Mouse (Mus musculus) liver, adult 2 months (tissue): ENCODE measurements around the gene Gm43738. TPM values are rescaled to one million over a fixed set of nuclear protein-coding genes. Genes with fewer than 3 reads are reported as not detected.
"Not testable (repeated sequence)": the region's sequence is repeated elsewhere in the genome, so short reads cannot be mapped to it uniquely, and the experiment has no call there.

Experiments used
- DNase-seq: peaks from one replicate; pipeline ENCODE4 v3.0.0-alpha.2; 2011; ENCODE audit warnings: low read depth, low spot score; ENCODE audit errors: extremely low read depth
- H3K27ac ChIP-seq: fragments of 200-500 bp; replicated peaks from 2 replicates; pipeline ENCODE4 v1.5.1; 2012; ENCODE audit warnings: low read depth, mild to moderate bottlenecking, control low read depth, inconsistent platforms, low read length; ENCODE audit not compliant: insufficient read depth
- H3K27me3 ChIP-seq: fragments of 200-500 bp; 2 replicates; pipeline ENCODE4 v1.6.1; 2012; ENCODE audit warnings: mild to moderate bottlenecking, moderate library complexity, low read length, inconsistent platforms; ENCODE audit not compliant: control insufficient read depth, insufficient read depth
- H3K36me3 ChIP-seq: fragments of 200-500 bp; 2 replicates; pipeline ENCODE4 v1.6.1; 2012; ENCODE audit warnings: low read length, inconsistent platforms; ENCODE audit not compliant: control insufficient read depth, insufficient read depth
- H3K4me1 ChIP-seq: fragments of 200-500 bp; 2 replicates; pipeline ENCODE4 v1.6.1; 2011; ENCODE audit warnings: low read length; ENCODE audit not compliant: control insufficient read depth, insufficient read depth
- H3K4me3 ChIP-seq: fragments of 200-500 bp; 2 replicates; pipeline ENCODE4 v1.5.1; 2011; ENCODE audit warnings: low read depth, mild to moderate bottlenecking, control low read depth, low read length, moderate library complexity; ENCODE audit not compliant: insufficient read depth
- H3K79me2 ChIP-seq: fragments of 200-500 bp; 2 replicates; pipeline ENCODE4 v1.6.1; 2012; ENCODE audit warnings: inconsistent platforms, mild to moderate bottlenecking, low read length, moderate library complexity; ENCODE audit not compliant: control insufficient read depth, insufficient read depth
- H3K9ac ChIP-seq: fragments of 200-500 bp; 2 replicates; pipeline ENCODE4 v1.6.1; 2012; ENCODE audit warnings: low read depth, mild to moderate bottlenecking, control low read depth, inconsistent platforms, low read length
- CTCF ChIP-seq: fragments of 200-500 bp; IDR thresholded peaks from 2 replicates; pipeline ENCODE4 v1.5.1; 2011; ENCODE audit warnings: low read depth, low read length, control low read depth
- POLR2A ChIP-seq: fragments of 200-500 bp; IDR thresholded peaks from 2 replicates; pipeline ENCODE4 v1.6.1; 2011; ENCODE audit warnings: low read length, control low read depth; ENCODE audit not compliant: insufficient read depth; ENCODE audit errors: extremely low read depth
- whole genome bisulfite sequencing: fragments of 180-500 bp; shearing (Covaris S2); methylation state at CpG from one replicate; pipeline ENCODE4 v1.1.7; 2018; 5-methylcytosine and 5-hydroxymethylcytosine counted together
- polyA plus RNA-seq: library from polyadenylated mRNA; depleted of rRNA; stranded (reverse); fragments of >200 nt; gene quantifications from 2 replicates; pipeline ENCODE4 v1.2.3, GENCODE M21; 2012
- total RNA-seq: library from RNA; depleted of rRNA; stranded (reverse); fragments of >200 nt; gene quantifications from 2 replicates; pipeline ENCODE4 v1.2.3, GENCODE M21; 2014

The Gm43738 gene
- total and polyA plus RNA-seq, 2 experiments, result 0.05 TPM; not detected in 1

DNA sequence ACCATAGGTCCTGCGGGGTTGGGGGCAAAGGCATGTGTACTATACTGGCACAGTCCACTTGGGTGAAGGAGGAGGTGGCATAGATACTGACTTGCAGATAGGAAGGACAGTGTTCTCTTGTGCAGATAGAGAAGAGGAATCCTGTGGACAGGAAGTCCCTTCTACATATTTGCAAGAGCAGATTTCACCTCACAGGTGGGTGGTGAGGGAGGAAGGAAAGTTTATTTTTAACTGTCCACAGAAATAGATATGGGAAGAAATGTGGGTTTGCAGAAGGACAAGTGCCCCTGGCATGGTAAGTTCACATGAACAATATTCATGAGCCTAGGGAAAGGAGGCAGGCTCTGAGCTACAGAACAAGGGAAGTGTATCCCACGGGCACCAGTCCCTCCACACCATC, 16.8 kb downstream of the Gm43738 start:
- 82% methylated on average over 2 of the region's 2 CpGs for WGBS
- Histone ChIP-seq H3K4me1 (peaks cover 6% of the 10 kb centered on the region), H3K9ac (no peak overlapping the region), H3K4me3 (no peak overlapping the region), H3K27ac (no peak overlapping the region), H3K27me3 (no peaks in the 10 kb centered on the region), H3K79me2 (no peaks in the 10 kb centered on the region), H3K36me3 (peaks cover 6% of the 10 kb centered on the region; the same call in 1 of the 2 replicates)
- DNase-seq, result no peak
- TF ChIP-seq POLR2A (no peak), CTCF (no peak)

DNA sequence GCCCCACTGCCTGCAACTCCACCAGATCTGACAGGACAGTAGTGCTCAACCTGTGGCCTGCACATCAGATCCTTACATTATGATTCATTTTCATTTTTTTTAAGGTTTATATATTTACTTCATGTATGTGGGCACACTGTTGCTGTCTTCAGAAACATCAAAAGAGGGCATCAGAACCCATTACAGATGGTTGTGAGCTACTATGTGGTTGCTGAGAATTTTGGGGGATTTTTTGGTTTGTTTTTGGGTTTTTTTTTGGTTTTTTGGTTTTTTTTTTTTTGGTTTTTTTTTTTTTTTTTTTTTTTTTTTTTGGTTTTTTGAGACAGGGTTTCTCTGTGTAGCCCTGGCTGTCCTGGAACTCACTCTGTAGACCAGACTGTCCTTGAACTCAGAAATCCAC, 18.6 kb downstream of the Gm43738 start:
- H3K27me3 ChIP-seq, DNase-seq, H3K4me3 ChIP-seq, H3K4me1 ChIP-seq, H3K9ac ChIP-seq, H3K27ac ChIP-seq, H3K79me2 ChIP-seq: not testable (repeated sequence)
- peaks cover 14% of the 10 kb centered on the region for H3K36me3 ChIP-seq

DNA sequence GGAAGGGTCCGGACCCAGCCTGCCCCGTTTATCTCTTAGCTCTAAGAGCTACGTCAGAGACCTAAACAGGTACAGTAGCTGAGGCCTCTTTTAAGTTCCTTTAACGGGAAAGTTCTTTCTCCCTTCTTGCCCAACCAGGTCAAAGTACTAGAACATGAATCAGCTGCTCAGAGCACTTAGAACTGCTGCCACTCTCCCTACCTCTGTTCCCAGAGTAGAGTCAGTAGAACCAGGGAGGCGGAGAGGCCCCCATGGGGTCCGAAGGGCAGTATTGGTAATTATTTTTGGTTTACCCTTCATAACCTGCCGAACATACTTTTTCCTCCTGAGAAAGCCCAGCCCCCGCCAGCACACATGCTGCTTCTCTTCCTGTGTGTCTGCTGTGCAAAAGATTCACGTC, 23.5 kb downstream of the Gm43738 start:
- peak; percentile 30 for DNase-seq
- TF ChIP-seq CTCF, result no peak
- no peak for TF ChIP-seq POLR2A
- no peak overlapping the region for H3K9ac ChIP-seq
- 80% methylated on average over 9 of the region's 9 CpGs for WGBS
- no peaks in the 10 kb centered on the region for H3K79me2 ChIP-seq
- H3K27ac ChIP-seq, result no peak overlapping the region
- H3K27me3 ChIP-seq, result no peaks in the 10 kb centered on the region
- peaks cover 54% of the 10 kb centered on the region for H3K36me3 ChIP-seq
- no peaks in the 10 kb centered on the region for H3K4me1 ChIP-seq
- H3K4me3 ChIP-seq, result no peak overlapping the region

DNA sequence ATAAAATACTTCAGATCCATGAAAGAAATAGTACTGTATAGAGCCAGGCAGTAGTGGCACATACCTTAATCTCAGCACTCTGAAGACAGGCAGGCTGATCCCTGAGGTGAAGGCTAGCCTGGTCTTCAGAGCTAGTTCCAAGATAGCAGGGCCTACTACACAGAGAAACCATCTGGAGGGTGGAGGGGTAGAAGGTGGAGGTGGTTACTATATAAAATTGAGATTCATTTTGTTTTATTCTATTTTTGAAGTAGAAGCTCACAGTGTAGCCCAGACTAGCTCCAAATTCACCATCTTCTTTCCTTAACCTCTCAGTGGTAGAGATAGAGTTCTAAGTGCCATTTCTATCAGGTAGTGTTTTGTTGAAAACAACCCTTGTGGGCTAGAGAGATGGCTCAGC, 33.6 kb downstream of the Gm43738 start:
- H3K4me1 ChIP-seq, result no peaks in the 10 kb centered on the region
- H3K79me2 ChIP-seq, result no peaks in the 10 kb centered on the region
- H3K27ac ChIP-seq, result no peak overlapping the region
- TF ChIP-seq CTCF (no peak), POLR2A (no peak)
- peaks cover 72% of the 10 kb centered on the region for H3K36me3 ChIP-seq
- no peaks in the 10 kb centered on the region for H3K27me3 ChIP-seq
- no peak overlapping the region for H3K9ac ChIP-seq
- no peak for DNase-seq
- H3K4me3 ChIP-seq, result no peak overlapping the region

DNA sequence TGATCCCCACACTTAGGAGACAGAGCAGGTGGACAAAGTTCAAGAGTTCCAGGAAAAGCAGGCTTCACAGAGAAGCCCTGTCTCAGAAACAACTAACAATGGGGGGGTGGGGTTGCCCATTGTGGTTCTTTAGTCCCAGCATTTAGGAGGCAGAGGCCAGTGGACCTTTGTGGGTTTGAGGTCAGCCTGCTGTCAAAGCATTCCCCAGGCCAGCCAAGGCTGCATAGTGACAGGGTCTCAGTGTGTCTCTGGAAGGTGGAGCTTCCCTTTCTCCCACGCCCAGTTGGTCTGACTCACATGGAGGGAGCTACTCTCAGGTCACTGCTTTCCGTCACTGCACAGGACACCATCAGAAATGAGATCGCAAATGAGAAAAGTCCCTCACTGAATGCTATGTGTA, 39.2 kb downstream of the Gm43738 start:
- TF ChIP-seq CTCF (no peak), POLR2A (no peak)
- Histone ChIP-seq H3K27ac (no peak overlapping the region), H3K4me3 (no peak overlapping the region), H3K27me3 (no peaks in the 10 kb centered on the region), H3K79me2 (no peaks in the 10 kb centered on the region), H3K9ac (no peak overlapping the region), H3K36me3 (peaks cover 64% of the 10 kb centered on the region), H3K4me1 (no peaks in the 10 kb centered on the region)
- 97% methylated on average over 3 of the region's 3 CpGs for WGBS
- DNase-seq, result no peak

DNA sequence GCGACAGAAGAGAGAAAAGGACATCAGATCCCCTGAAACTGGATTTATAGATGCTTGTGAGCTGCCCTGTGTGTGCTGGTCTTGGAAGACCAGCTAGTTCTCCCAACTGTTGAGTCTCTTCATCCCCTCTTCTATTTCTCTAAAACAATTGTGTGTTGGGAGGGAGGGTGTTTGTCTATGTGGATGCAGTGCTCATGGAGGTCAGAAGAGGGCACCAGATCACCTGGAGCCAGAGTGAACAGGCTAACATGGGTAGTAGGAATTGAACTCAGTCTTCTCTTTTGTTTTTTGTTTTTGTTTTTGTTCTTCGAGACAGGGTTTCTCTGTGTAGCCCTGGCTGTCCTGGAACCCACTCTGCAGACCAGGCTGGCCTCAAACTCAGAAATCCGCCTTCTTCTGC, 42.1 kb downstream of the Gm43738 start:
- Histone ChIP-seq H3K36me3 (peaks cover 64% of the 10 kb centered on the region), H3K27ac (no peak overlapping the region), H3K4me1 (no peaks in the 10 kb centered on the region), H3K4me3 (no peak overlapping the region), H3K79me2 (no peaks in the 10 kb centered on the region), H3K27me3 (no peaks in the 10 kb centered on the region), H3K9ac (no peak overlapping the region)
- TF ChIP-seq POLR2A (no peak), CTCF (peak; percentile 59; the same call in 1 of the 2 replicates)
- DNase-seq, result peak; percentile 10
- WGBS, result 93% methylated on average over 3 of the region's 3 CpGs
